Mouse (Mus musculus): Measurements from ENCODE around the gene C2cd6.

DNA sequence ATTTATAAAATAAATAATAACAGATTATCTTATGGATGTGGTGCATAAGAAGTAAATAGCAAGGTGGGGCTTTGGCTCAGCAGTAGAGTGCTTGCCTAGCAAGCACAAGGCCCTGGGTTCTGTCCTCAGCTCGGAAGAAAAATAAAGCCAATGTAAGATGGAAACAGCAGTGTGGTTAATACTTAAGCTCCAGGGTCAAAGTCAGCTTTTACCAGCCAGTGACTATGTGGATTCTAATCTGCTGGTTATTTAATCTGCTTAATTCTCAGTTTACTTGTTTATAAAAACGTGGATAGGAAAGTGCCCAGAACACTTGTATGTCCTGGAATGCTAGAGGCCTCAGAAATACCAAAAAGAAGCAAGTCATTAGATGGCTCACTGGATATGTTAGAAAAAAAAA is 37.7 kb downstream of the C2cd6 start:
- TF ChIP-seq CTCF (IDR thresholded peaks at IDR 0.05; ENCODE audit: extremely low read depth, insufficient read depth, insufficient read length, insufficient replicate concordance) = no peak
- no peak for TF ChIP-seq POLR2A (IDR thresholded peaks at IDR 0.05; ENCODE audit: low read depth, low read length)

Measured in spleen, adult 2 months (tissue).